Mouse (Mus musculus): Measurements from ENCODE around the gene Grhl1.

Gene Grhl1

DNA sequence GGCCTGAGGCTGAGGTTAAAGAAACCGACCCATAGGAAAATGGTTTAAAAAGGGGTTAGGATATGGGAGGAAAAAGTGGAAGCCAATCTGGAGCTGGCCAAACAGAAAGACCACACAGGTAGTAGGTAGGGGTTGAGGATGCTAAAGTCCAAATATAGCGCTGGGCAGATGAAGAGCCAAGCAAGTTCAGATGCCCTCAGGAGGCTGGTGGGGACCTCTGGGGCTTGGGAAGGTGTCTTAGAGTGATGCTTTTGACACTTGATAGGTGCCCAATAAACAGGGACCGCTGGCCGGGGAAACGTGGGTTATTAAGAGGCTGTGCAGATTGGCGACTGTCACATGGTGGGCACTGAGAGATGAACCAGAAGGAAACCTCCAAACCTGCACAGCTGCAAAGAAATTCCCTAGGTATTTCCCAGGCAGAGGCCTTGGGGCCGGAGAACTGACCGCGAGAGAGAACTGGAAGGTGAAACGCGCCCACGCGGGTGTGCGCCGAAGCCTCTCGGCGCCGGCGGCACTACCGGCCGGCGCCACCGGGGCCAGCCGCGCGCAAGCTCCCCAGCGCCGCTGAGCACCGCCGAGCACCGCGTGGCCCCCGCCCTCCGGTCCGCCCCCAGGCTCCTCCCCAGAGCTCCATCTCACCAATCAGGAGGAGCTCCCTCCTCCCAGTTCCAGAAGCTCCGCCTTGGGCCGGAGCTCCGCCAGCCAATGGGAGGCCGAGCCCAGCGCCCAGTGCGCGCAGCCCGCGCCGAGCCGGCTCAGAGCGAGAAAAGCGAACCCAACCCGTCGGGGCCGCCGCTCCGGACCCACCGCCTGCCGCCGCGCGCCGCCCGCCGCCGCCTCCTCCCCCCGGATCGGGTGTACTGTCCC, at the start of gene Grhl1:
Grhl1 (plus strand) TSS at position 761 of the 870 bp plus-strand sequence.
- peak; percentile 89 to 91 for DNase-seq (ENCODE audit: low spot score in 2 of 2)

- DNase-seq (ENCODE audit: low spot score in 2 of 2) = peak in 1 of 2 experiments; percentile 36
Observed at GRCm38 (mm10) chr12:24525065-24525464, 47.0 kb upstream of the Grhl1 start.

GRCm38 (mm10) chr12:24536390-24536789, 35.7 kb upstream of the Grhl1 start:
- no peak for DNase-seq (ENCODE audit: low spot score in 2 of 2)

GRCm38 (mm10) chr12:24537201-24537600, 34.9 kb upstream of the Grhl1 start:
- DNase-seq (ENCODE audit: low spot score in 2 of 2) = no peak

DNA sequence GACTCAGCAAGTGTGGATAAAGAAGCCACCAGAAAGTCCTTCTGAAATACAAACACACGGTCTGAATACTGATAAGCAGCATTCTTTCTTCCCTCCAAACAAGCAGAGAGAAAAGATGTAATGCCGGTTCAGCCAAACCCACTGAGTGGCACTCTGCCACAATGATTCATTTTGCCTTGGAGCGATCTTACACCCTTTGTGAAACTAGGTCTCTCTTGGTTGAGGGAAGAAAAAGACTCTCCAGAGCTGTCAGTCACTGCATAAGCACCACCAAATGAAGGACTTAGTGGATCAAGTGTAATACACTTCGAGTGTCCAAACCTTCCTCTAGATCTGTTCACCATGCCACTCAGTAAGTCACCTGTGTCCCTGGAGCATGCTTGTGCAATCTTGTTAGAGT, 34.1 kb upstream of the Grhl1 start:
- peak; percentile 43 to 64 for DNase-seq (ENCODE audit: low spot score in 2 of 2)

- DNase-seq (ENCODE audit: low spot score in 2 of 2) = peak in 1 of 2 experiments; percentile 32
Observed at GRCm38 (mm10) chr12:24541426-24542154, 30.5 kb upstream of the Grhl1 start.

GRCm38 (mm10) chr12:24547686-24548085, 24.4 kb upstream of the Grhl1 start:
- DNase-seq (ENCODE audit: low spot score in 2 of 2) = no peak

GRCm38 (mm10) chr12:24548885-24549284, 23.2 kb upstream of the Grhl1 start:
- DNase-seq (ENCODE audit: low spot score in 2 of 2) = no peak

DNA sequence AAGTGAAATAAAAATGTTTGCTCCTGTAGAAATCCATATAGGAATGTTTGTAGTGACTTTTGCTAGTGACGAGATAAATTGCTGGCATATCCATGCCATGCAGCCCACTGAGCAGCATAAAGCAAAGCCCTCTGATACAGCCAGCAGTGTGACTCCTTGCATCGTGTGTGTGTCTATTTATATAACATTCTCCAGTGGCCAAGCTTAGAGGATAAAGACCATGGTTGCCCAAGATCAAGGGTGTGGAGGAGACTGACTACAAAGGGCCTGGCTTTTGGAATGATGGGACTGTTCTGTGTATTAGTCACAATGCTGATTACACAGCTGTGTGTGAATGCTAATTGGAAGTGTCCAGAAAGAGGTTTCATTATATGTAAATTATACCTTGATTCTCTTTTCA, 19.6 kb upstream of the Grhl1 start:
- DNase-seq (ENCODE audit: low spot score in 2 of 2) = no peak

DNA sequence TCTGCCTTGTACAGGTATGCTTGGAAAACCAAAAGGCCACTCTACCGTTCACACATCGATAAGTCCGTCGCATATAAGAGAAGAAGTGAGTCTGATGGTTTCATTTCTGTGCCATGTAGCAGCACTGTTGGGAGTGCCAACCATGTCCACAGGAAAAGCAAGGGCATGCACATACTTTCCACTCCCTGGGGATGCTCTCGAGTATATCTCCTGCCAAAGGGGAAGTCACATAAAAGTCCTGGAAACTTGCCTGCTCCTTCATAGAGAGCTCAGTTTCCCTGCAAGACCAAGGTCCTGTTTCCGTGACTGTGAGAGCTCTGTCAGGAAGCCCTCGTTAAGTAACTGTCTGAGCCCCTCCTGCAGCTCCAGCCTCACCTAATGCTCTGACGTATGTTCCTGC, 16.1 kb upstream of the Grhl1 start:
- no peak for DNase-seq (ENCODE audit: low spot score in 2 of 2)

DNA sequence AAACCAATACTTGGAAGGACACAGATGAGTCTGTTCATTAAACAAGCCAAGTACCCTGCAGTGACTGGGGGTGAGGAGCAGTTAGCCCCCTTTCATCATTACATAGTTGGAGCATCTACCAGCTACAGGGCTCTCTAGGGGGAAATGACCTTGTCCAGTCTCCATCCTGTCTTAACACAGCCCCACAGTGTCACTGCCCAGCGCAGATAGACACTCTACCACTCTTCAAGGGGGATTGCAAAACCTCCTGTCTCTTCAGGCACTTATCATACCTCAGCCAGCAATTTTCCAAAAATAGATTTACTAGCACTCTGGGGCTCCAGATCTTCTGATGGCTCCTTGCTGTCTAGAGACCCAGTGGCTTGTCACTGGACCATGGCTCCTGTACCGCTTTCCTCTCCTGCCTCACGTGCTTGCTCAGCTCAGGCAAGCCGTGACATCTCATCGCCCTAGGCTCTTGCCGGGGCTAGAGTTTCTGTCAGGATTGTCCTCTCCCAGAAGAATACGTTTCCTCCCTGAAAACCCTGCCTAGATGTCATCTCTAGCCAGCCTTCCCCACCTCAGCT, 8.6 kb upstream of the Grhl1 start:
- no peak for DNase-seq (ENCODE audit: low spot score in 2 of 2)

- DNase-seq (ENCODE audit: low spot score in 2 of 2) = no peak
Observed at GRCm38 (mm10) chr12:24565311-24565710, 6.8 kb upstream of the Grhl1 start.

DNA sequence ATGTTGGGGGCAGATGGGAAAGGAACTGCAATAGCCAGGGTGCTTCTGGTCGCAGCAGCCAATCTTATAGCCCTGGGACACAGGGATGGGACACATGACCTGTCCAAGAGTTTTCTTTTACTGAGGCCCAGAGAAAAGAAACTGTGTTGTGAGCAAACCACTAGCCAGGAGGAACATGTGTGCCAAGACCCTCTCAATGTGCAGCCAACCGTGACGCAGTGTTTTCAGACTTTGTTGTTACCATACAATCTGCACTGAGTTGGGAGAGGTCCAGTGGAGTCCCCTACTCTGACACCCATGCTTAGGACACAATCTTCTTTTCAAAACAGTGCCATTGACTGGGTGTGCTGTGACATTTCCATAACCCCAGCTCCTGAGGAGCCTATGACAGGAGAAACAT, 4.5 kb upstream of the Grhl1 start:
- no peak for DNase-seq (ENCODE audit: low spot score in 2 of 2)

- DNase-seq (ENCODE audit: low spot score in 2 of 2) = peak in 1 of 2 experiments; percentile 37
Observed at GRCm38 (mm10) chr12:24572421-24573274, 565 bp downstream of the Grhl1 start.

DNA sequence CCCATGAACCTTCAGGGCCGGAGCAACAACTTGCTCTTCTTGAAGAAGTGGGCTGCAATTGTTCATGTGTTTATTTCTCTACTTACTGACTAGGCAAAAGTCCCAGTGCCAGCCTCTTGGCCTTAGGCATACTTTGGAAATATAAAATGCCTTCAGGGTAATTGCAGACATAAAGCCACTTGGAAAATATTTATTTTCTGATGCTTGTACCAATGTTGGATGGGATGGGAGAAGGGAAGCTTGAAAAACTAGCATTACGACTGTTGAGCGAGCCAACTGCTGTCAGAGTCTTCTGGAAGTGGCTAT, 1.1 kb downstream of the Grhl1 start:
- DNase-seq (ENCODE audit: low spot score in 2 of 2) = no peak

GRCm38 (mm10) chr12:24574870-24575269, 2.8 kb downstream of the Grhl1 start:
- no peak for DNase-seq (ENCODE audit: low spot score in 2 of 2)

DNA sequence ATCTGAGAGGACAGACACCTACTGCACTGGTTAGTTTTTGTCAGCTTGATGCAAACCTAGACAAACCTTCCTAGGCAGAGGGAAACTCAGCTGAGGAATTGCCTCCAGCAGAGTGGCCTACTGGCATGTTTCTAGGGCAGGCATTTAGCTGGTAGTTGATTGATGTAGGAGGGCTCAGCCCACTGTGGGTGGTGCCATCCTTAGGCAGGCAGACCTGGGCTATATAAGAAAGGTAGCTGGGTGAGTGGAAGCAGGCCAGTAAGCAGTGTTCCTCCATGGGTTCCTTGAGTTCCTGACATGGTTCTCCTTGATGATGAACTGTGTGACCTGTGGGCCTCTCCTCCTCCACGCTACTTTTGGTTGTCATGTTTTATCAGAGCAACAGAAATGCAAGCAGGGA, 8.4 kb downstream of the Grhl1 start:
- no peak for DNase-seq (ENCODE audit: low spot score in 2 of 2)

DNA sequence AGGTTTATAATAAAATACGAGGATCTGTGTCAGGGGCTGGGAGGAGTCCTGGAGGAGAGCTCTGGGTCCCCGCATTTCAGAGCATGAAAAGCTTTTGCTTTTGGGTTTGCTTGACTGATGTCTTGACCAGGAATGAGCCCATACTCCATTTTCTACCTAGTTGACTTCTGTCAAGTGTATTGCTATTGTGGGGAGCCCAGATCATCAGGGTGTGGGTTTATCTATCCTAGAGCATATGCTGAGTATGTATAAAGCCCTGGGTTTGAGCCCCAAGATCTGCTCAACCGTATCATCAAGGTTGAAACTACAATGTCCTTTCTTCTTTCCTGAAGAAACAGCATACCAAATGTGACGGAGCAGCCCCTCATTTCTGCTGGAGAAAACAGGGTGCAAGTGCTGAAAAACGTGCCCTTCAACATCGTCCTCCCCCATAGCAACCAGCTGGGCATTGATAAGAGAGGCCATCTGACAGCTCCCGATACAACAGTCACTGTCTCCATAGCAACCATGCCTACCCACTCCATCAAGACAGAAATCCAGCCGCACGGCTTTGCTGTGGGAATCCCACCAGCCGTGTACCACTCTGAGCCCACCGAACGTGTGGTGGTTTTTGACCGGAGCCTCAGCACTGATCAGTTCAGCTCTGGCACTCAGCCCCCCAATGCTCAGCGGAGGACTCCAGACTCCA, 9.1 kb downstream of the Grhl1 start:
- DNase-seq (ENCODE audit: low spot score in 2 of 2) = peak; percentile 46 to 57

- DNase-seq (ENCODE audit: low spot score in 2 of 2) = no peak
Observed at GRCm38 (mm10) chr12:24583653-24584052, 11.6 kb downstream of the Grhl1 start.

- peak in 1 of 2 experiments; percentile 31 for DNase-seq (ENCODE audit: low spot score in 2 of 2)
Observed at GRCm38 (mm10) chr12:24584835-24585234, 12.8 kb downstream of the Grhl1 start.

GRCm38 (mm10) chr12:24586193-24586592, 14.1 kb downstream of the Grhl1 start:
- no peak for DNase-seq (ENCODE audit: low spot score in 2 of 2)
